Mouse (Mus musculus) mature B cell (primary cell): Measurements from ENCODE around the gene Pdk2.

ENCODE experiments used
- in situ Hi-C: fragments of 300-500 bp; cut with MboI; formaldehyde crosslinking; loops from 2 replicates; pipeline ENCODE4 v1.14.3; 2019

Pdk2 gene

GRCm38 (mm10) chr11:94987341-94987740 lies 53.8 kb downstream of the Pdk2 start:
- in situ Hi-C loops = no loop called here

DNA sequence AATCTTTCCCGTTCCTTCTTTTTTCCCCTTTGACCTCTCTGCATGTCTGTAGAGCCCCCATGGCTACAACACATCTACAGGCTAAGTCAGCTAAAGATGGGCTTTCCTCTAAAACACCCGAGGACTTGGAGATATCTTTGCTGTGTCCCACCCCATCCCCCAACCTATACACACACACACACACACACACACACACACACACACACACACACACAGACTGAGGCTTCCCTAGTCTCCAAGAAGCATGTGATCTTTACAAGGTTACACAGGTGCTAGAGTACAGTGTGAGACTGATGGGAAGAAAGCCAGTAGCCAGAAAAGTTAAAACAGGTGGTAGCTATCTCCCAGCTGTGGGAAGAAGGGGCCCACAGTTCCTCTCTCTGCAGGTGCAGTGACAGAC lies 54.7 kb downstream of the Pdk2 start:
- in situ Hi-C loops = no loop called here

GRCm38 (mm10) chr11:94985822-94986221 lies 55.3 kb downstream of the Pdk2 start:
- in situ Hi-C loops = no loop called here

- in situ Hi-C loops = no loop called here
These were observed 56.0 kb downstream of the Pdk2 start for GRCm38 (mm10) chr11:94985140-94985539.

DNA sequence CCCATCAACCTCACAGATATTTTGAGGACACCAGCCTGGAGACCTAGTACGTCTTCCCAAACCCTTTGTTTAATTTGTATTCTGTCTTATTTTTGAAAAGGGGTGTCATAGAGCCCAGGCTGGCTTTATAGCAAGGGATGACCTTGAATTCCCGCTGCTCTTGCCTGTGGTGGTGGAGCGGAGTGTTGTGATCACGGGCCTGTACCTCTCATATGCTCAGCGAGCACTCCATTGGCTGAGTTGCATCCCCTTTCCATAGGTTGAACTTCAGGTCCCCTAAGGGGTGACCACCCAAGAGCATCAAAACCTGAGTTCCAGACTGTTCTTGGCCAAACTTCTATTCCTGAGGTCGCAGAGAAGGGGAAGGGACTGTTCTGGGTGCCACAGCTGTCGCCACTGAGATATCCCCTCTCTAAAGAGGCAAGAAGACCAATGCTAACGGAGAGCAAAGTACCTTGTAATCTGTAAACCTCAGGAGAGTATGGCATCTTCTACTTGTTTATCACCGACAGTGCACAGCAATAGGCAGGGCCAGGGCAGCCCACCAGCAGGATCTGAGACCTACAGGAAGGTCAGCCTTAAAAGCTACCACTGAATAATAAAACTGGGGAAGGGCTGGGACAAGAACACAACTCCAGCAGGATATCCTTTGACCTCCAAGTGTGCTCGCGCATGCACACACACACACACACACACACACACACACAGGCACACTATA lies 61.5 kb downstream of the Pdk2 start:
- in situ Hi-C loops = no loop called here

GRCm38 (mm10) chr11:94978947-94979346 lies 62.2 kb downstream of the Pdk2 start:
- in situ Hi-C loops = no loop called here

- in situ Hi-C loops = no loop called here
These were observed 62.8 kb downstream of the Pdk2 start for GRCm38 (mm10) chr11:94978178-94978915.
